Mouse (Mus musculus) megakaryocyte progenitor cell, adult 5-6 weeks (primary cell): ENCODE results near the gene Gm4553. TPM values are rescaled to one million over a fixed set of nuclear protein-coding genes. Genes with fewer than 3 reads are reported as not detected.
"Not testable (repeated sequence)": the region's sequence is repeated elsewhere in the genome, so short reads cannot be mapped to it uniquely, and the experiment has no call there.

Experiments
- ATAC-seq: replicated peaks from 2 replicates; pipeline ENCODE4 v1.8.0; 2016; ENCODE audit warnings: mild to moderate bottlenecking, moderate TSS enrichment, inconsistent platforms; ENCODE audit not compliant: poor library complexity
- total RNA-seq, 2 experiments: library from RNA; stranded (forward) in 1 of 2; stranded (reverse) in 1 of 2; fragments of 157-497, 149-512 nt in 1 of 2; fragments of 200-1000 nt in 1 of 2; gene quantifications; 2 replicates each; pipeline versions ENCODE4 v1.2.3 to v1.2.4; 2015 to 2017

Gm4553 gene
- total RNA-seq, 2 experiments from 2014 or later: not detected

- not testable (repeated sequence) for ATAC-seq
Observed at GRCm38 (mm10) chr7:142135934-142136333, 29.6 kb downstream of the Gm4553 start, which contains the start of gene Gm39115. Gene Gm39115, minus strand, starts transcription at chr7:142136034.

GRCm38 (mm10) chr7:142134206-142134995 lies 31.1 kb downstream of the Gm4553 start:
- no peak for ATAC-seq

GRCm38 (mm10) chr7:142128843-142129242 lies 36.7 kb downstream of the Gm4553 start:
- no peak for ATAC-seq

DNA sequence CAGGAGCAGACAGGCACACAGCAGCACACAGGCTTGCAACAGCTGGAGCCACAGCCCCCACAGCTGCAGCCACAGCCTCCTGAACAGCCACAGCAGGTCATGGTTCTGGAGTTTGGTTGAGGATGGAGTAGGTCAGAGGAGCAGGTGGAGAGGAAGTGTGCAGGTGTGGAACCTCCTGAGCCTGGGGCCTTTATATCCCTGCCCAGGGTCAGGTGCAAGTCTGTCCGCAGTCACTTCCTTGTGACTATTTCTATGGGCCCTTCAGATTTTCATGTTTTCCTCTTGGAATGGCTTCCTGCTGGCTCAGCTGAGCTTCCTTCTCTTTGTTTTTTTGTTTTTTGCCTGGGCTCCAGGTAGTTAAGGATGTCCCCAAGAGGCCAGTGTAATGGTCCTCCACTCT lies 44.9 kb downstream of the Gm4553 start, which contains the start of gene Gm45618:
TSS of gene Gm45618 (minus strand) at position 101 of the 400 bp plus-strand sequence.
- ATAC-seq: not testable (repeated sequence)

GRCm38 (mm10) chr7:142119632-142120031 lies 45.9 kb downstream of the Gm4553 start:
- peak; percentile 64 for ATAC-seq

Other genes with a start within 250 kb of the Gm4553 start
- 26.9 and 27.8 TPM in 2 replicates for gene Tollip, start 247.2 kb downstream of the Gm4553 start, total RNA-seq (2015)
- 26.6 and 30.6 TPM in 2 replicates for gene Tollip, start 247.2 kb downstream of the Gm4553 start, total RNA-seq (2017)
- not detected in 2 replicates for gene Brsk2, start 216.0 kb downstream of the Gm4553 start, total RNA-seq (2015)
- 0.12 TPM in 1 of 2 replicates, not detected in the other for gene Brsk2, start 216.0 kb downstream of the Gm4553 start, total RNA-seq (2017)
- 45.3 and 45.9 TPM in 2 replicates for gene Mob2, start 104.7 kb downstream of the Gm4553 start, total RNA-seq (2015)
- 45.9 and 47.1 TPM in 2 replicates for gene Mob2, start 104.7 kb downstream of the Gm4553 start, total RNA-seq (2017)
- gene Dusp8, start 69.9 kb downstream of the Gm4553 start, total RNA-seq (2015): 0.12 TPM in 1 of 2 replicates, not detected in the other
- not detected in 2 replicates for gene Dusp8, start 69.9 kb downstream of the Gm4553 start, total RNA-seq (2017)
- gene Gm45618, start 45.0 kb downstream of the Gm4553 start, total RNA-seq (2015): not detected in 2 replicates
- not detected in 2 replicates for gene Gm45618, start 45.0 kb downstream of the Gm4553 start, total RNA-seq (2017)
- not detected in 2 replicates for gene Gm39115, start 29.7 kb downstream of the Gm4553 start, total RNA-seq (2015)
- not detected in 2 replicates for gene Gm39115, start 29.7 kb downstream of the Gm4553 start, total RNA-seq (2017)
- not detected in 2 replicates for gene Gm45337, start 21.1 kb downstream of the Gm4553 start, total RNA-seq (2015)
- not detected in 2 replicates for gene Gm45337, start 21.1 kb downstream of the Gm4553 start, total RNA-seq (2017)
- not detected in 2 replicates for gene Gm29735, start 8.6 kb downstream of the Gm4553 start, total RNA-seq (2015)
- not detected in 2 replicates for gene Gm29735, start 8.6 kb downstream of the Gm4553 start, total RNA-seq (2017)
- not detected in 2 replicates for gene Krtap5-2, start 10.3 kb upstream of the Gm4553 start, total RNA-seq (2015)
- gene Krtap5-2, start 10.3 kb upstream of the Gm4553 start, total RNA-seq (2017): not detected in 2 replicates
- gene Gm10153, start 24.6 kb upstream of the Gm4553 start, total RNA-seq (2015): not detected in 2 replicates
- gene Gm10153, start 24.6 kb upstream of the Gm4553 start, total RNA-seq (2017): not detected in 2 replicates
- not detected in 2 replicates for gene Krtap5-3, start 35.6 kb upstream of the Gm4553 start, total RNA-seq (2015)
- not detected in 2 replicates for gene Krtap5-3, start 35.6 kb upstream of the Gm4553 start, total RNA-seq (2017)
- gene Gm7579, start 46.1 kb upstream of the Gm4553 start, total RNA-seq (2015): not detected in 2 replicates
- not detected in 2 replicates for gene Gm7579, start 46.1 kb upstream of the Gm4553 start, total RNA-seq (2017)
- gene Krtap5-5, start 64.2 kb upstream of the Gm4553 start, total RNA-seq (2015): not detected in 2 replicates
- not detected in 2 replicates for gene Krtap5-5, start 64.2 kb upstream of the Gm4553 start, total RNA-seq (2017)
- gene Gm40460, start 75.3 kb upstream of the Gm4553 start, total RNA-seq (2015): not detected in 2 replicates
- not detected in 2 replicates for gene Gm40460, start 75.3 kb upstream of the Gm4553 start, total RNA-seq (2017)
- gene Gm2431, start 92.6 kb upstream of the Gm4553 start, total RNA-seq (2015): not detected in 2 replicates
- not detected in 2 replicates for gene Gm2431, start 92.6 kb upstream of the Gm4553 start, total RNA-seq (2017)
- gene Gm4559, start 108.6 kb upstream of the Gm4553 start, total RNA-seq (2015): not detected in 2 replicates
- gene Gm4559, start 108.6 kb upstream of the Gm4553 start, total RNA-seq (2017): not detected in 2 replicates
- not detected in 2 replicates for gene Krtap5-1, start 131.4 kb upstream of the Gm4553 start, total RNA-seq (2015)
- gene Krtap5-1, start 131.4 kb upstream of the Gm4553 start, total RNA-seq (2017): not detected in 2 replicates
- not detected in 2 replicates for gene Krtap5-4, start 137.8 kb upstream of the Gm4553 start, total RNA-seq (2015)
- gene Krtap5-4, start 137.8 kb upstream of the Gm4553 start, total RNA-seq (2017): not detected in 2 replicates
- not detected in 2 replicates for gene Ifitm10, start 208.0 kb upstream of the Gm4553 start, total RNA-seq (2015)
- not detected in 2 replicates for gene Ifitm10, start 208.0 kb upstream of the Gm4553 start, total RNA-seq (2017)
- gene Gm49369, start 216.9 kb upstream of the Gm4553 start, total RNA-seq (2015): not detected in 2 replicates
- 25.2 and 59.0 TPM in 2 replicates for gene Gm49369, start 216.9 kb upstream of the Gm4553 start, total RNA-seq (2017)
- gene Ctsd, start 222.3 kb upstream of the Gm4553 start, total RNA-seq (2015): 115 and 133 TPM in 2 replicates
- gene Ctsd, start 222.3 kb upstream of the Gm4553 start, total RNA-seq (2017): 129 and 170 TPM in 2 replicates